Mouse (Mus musculus) adrenal gland, adult 2 months (tissue): ENCODE results near the gene Rab42. TPM values are rescaled to one million over a fixed set of nuclear protein-coding genes. Genes with fewer than 3 reads are reported as not detected.

ENCODE experiments used
- DNase-seq: peaks from one replicate; pipeline ENCODE4 v3.0.0; 2021
- polyA plus RNA-seq: library from polyadenylated mRNA; depleted of rRNA; stranded (reverse); fragments of >200 nt; gene quantifications from 2 replicates; pipeline ENCODE4 v1.2.3, GENCODE M21; 2012; rRNA removed
- total RNA-seq, 2 experiments: library from RNA; stranded (reverse); gene quantifications; 2 replicates each; pipeline ENCODE4 v1.2.3; 2021

Gene Rab42
- total and polyA plus RNA-seq, 3 experiments: 1.4 to 3.2 (median 3.0) TPM

- no peak for DNase-seq
Observed at GRCm38 (mm10) chr4:132273166-132273565, 30.0 kb downstream of the Rab42 start.

GRCm38 (mm10) chr4:132269740-132270560 is 33.2 kb downstream of the Rab42 start:
- DNase-seq: peak; percentile 88

GRCm38 (mm10) chr4:132268871-132269739 is 34.1 kb downstream of the Rab42 start:
- DNase-seq: no peak

GRCm38 (mm10) chr4:132266835-132267349 is 36.3 kb downstream of the Rab42 start:
- no peak for DNase-seq

- no peak for DNase-seq
Observed at GRCm38 (mm10) chr4:132263313-132263712, 39.9 kb downstream of the Rab42 start.

GRCm38 (mm10) chr4:132262358-132262616 is 40.9 kb downstream of the Rab42 start:
- no peak for DNase-seq

GRCm38 (mm10) chr4:132261514-132262357 is 41.4 kb downstream of the Rab42 start, which contains the start of gene Gmeb1:
Gene Gmeb1, minus strand, starts transcription at chr4:132261602.
- peak; percentile 88 for DNase-seq

GRCm38 (mm10) chr4:132260404-132261379 is 42.5 kb downstream of the Rab42 start:
- peak; percentile 76 for DNase-seq

- no peak for DNase-seq
Observed at GRCm38 (mm10) chr4:132259248-132259647, 43.9 kb downstream of the Rab42 start.

GRCm38 (mm10) chr4:132256384-132256783 is 46.8 kb downstream of the Rab42 start:
- DNase-seq: peak; percentile 55

GRCm38 (mm10) chr4:132254986-132255385 is 48.2 kb downstream of the Rab42 start:
- no peak for DNase-seq

GRCm38 (mm10) chr4:132253622-132254021 is 49.6 kb downstream of the Rab42 start:
- no peak for DNase-seq

- DNase-seq: peak; percentile 63
Observed at GRCm38 (mm10) chr4:132253128-132253527, 50.1 kb downstream of the Rab42 start.

Other genes with a start within 250 kb of the Rab42 start
- under 1 TPM in 1 of 2 experiments, not detected in 1; 0.31 TPM for gene Gm10300, start 228.7 kb downstream of the Rab42 start, total RNA-seq
- gene Gm10300, start 228.7 kb downstream of the Rab42 start, polyA plus RNA-seq: 0.30 and 0.55 TPM in 2 replicates
- gene Epb41, start 228.1 kb downstream of the Rab42 start, total RNA-seq: 10 to 100 TPM; 59.3 to 66.6 TPM
- 12.2 and 14.7 TPM in 2 replicates for gene Epb41, start 228.1 kb downstream of the Rab42 start, polyA plus RNA-seq
- under 1 TPM; 0.63 to 0.90 TPM for gene Oprd1, start 158.9 kb downstream of the Rab42 start, total RNA-seq
- 1.3 and 1.6 TPM in 2 replicates for gene Oprd1, start 158.9 kb downstream of the Rab42 start, polyA plus RNA-seq
- 10 to 100 TPM; 48.5 to 64.4 TPM for gene Ythdf2, start 91.1 kb downstream of the Rab42 start, total RNA-seq
- 17.2 and 19.9 TPM in 2 replicates for gene Ythdf2, start 91.1 kb downstream of the Rab42 start, polyA plus RNA-seq
- gene Gmeb1, start 41.8 kb downstream of the Rab42 start, total RNA-seq: 10 to 100 TPM; 16.2 to 19.5 TPM
- 8.5 and 12.2 TPM in 2 replicates for gene Gmeb1, start 41.8 kb downstream of the Rab42 start, polyA plus RNA-seq
- gene Taf12, start 29.0 kb downstream of the Rab42 start, total RNA-seq: 10 to 100 TPM; 28.3 to 41.5 TPM
- 1.5 and 2.5 TPM in 2 replicates for gene Taf12, start 29.0 kb downstream of the Rab42 start, polyA plus RNA-seq
- 10 to 100 TPM; 31.6 to 36.4 TPM for gene Trnau1ap, start 26.2 kb upstream of the Rab42 start, total RNA-seq
- 14.9 and 16.5 TPM in 2 replicates for gene Trnau1ap, start 26.2 kb upstream of the Rab42 start, polyA plus RNA-seq
- gene Rcc1, start 50.2 kb upstream of the Rab42 start, total RNA-seq: 10 to 100 TPM; 12.4 to 16.9 TPM
- gene Rcc1, start 50.2 kb upstream of the Rab42 start, polyA plus RNA-seq: 4.3 TPM in 2 replicates
- 10 to 100 TPM; 47.0 to 79.3 TPM for gene Phactr4, start 119.1 kb upstream of the Rab42 start, total RNA-seq
- gene Phactr4, start 119.1 kb upstream of the Rab42 start, polyA plus RNA-seq: 8.9 and 12.5 TPM in 2 replicates
- 1 to 10 TPM; 7.1 to 7.9 TPM for gene Med18, start 160.5 kb upstream of the Rab42 start, total RNA-seq
- gene Med18, start 160.5 kb upstream of the Rab42 start, polyA plus RNA-seq: 1.5 and 2.2 TPM in 2 replicates
- gene Sesn2, start 207.1 kb upstream of the Rab42 start, total RNA-seq: 10 to 100 TPM; 15.6 to 32.1 TPM
- 16.3 and 20.1 TPM in 2 replicates for gene Sesn2, start 207.1 kb upstream of the Rab42 start, polyA plus RNA-seq
- 100 to 1,000 TPM; 369 to 456 TPM for gene Atpif1, start 230.3 kb upstream of the Rab42 start, total RNA-seq
- 31.5 and 38.6 TPM in 2 replicates for gene Atpif1, start 230.3 kb upstream of the Rab42 start, polyA plus RNA-seq
- 100 to 1,000 TPM in 1 of 2 experiments, 10 to 100 TPM in 1; 93.2 to 112 TPM for gene Dnajc8, start 232.2 kb upstream of the Rab42 start, total RNA-seq
- gene Dnajc8, start 232.2 kb upstream of the Rab42 start, polyA plus RNA-seq: 8.5 and 11.2 TPM in 2 replicates